Mouse (Mus musculus) G1E (cell line): ENCODE results near the gene Fbxo36.

Experiments used
- CTCF ChIP-seq: IDR thresholded peaks from 2 replicates; pipeline ENCODE4 v1.5.1; 2012; ENCODE audit warnings: low read depth, low read length, inconsistent platforms, mixed read lengths
- GATA1 ChIP-seq: IDR thresholded peaks from 2 replicates; pipeline ENCODE4 v1.6.1; 2012; ENCODE audit warnings: borderline replicate concordance, low read length, inconsistent platforms, mixed read lengths
- POLR2AphosphoS5 ChIP-seq: IDR thresholded peaks from 2 replicates; pipeline ENCODE4 v1.6.1; 2012; ENCODE audit warnings: low read depth, low read length, inconsistent platforms; ENCODE audit not compliant: insufficient replicate concordance

DNA sequence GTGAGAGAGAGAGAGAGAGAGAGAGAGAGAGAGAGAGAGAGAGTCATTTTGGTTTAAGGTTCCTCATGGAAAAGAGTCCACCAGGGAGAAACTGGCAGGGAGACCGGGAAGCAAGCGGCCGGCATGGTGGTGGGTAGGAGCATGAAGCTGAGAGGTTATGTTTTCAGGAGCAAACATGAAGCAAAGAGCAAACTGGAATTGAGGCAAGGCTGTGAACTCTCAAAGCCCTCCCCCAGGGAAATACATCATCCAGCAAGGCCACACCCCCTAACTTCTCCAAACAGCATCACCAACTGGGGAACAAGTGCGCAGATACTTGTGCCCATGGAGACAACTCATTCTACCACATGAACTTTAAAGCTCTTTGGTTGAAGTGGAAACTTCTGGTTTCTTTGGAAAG, 103.9 kb downstream of the Fbxo36 start:
- TF ChIP-seq CTCF (no peak), POLR2AphosphoS5 (no peak), GATA1 (no peak)
